Mouse (Mus musculus) erythroblast, embryonic 14.5 days (primary cell): Measurements from ENCODE around the gene Prrg3. TPM values are rescaled to one million over a fixed set of nuclear protein-coding genes. Genes with fewer than 3 reads are reported as not detected.
"Not testable (repeated sequence)": the region's sequence is repeated elsewhere in the genome, so short reads cannot be mapped to it uniquely, and the experiment has no call there.

Source experiments
- H3K27me3 ChIP-seq: 2 replicates; pipeline ENCODE4 v1.6.1; 2012; ENCODE audit warnings: inconsistent platforms; ENCODE audit not compliant: control insufficient read depth
- H3K36me3 ChIP-seq: 2 replicates; pipeline ENCODE4 v1.6.1; 2012; ENCODE audit warnings: mild to moderate bottlenecking, inconsistent platforms; ENCODE audit not compliant: control insufficient read depth
- H3K4me1 ChIP-seq: 2 replicates; pipeline ENCODE4 v1.6.1; 2012; ENCODE audit warnings: inconsistent platforms; ENCODE audit not compliant: control insufficient read depth
- H3K4me3 ChIP-seq: replicated peaks from 2 replicates; pipeline ENCODE3; 2012; ENCODE audit warnings: moderate library complexity, mild to moderate bottlenecking, inconsistent platforms
- H3K9me3 ChIP-seq: 2 replicates; pipeline ENCODE4 v1.6.1; 2012; ENCODE audit warnings: low read length, inconsistent platforms, mixed read lengths; ENCODE audit not compliant: control insufficient read depth
- GATA1 ChIP-seq: IDR thresholded peaks from 2 replicates; pipeline ENCODE4 v1.6.1; 2012; ENCODE audit warnings: low read length, inconsistent platforms, mixed read lengths
- TAL1 ChIP-seq: IDR thresholded peaks from 3 replicates; pipeline ENCODE4 v1.6.1; 2012; ENCODE audit warnings: low read length, inconsistent platforms, mixed read lengths
- polyA plus RNA-seq: library from polyadenylated mRNA; stranded (reverse); fragments of >175 nt; gene quantifications from 2 replicates; pipeline ENCODE4 v1.2.3, GENCODE M21; 2012

The Prrg3 gene
- not detected in 2 replicates for polyA plus RNA-seq

DNA sequence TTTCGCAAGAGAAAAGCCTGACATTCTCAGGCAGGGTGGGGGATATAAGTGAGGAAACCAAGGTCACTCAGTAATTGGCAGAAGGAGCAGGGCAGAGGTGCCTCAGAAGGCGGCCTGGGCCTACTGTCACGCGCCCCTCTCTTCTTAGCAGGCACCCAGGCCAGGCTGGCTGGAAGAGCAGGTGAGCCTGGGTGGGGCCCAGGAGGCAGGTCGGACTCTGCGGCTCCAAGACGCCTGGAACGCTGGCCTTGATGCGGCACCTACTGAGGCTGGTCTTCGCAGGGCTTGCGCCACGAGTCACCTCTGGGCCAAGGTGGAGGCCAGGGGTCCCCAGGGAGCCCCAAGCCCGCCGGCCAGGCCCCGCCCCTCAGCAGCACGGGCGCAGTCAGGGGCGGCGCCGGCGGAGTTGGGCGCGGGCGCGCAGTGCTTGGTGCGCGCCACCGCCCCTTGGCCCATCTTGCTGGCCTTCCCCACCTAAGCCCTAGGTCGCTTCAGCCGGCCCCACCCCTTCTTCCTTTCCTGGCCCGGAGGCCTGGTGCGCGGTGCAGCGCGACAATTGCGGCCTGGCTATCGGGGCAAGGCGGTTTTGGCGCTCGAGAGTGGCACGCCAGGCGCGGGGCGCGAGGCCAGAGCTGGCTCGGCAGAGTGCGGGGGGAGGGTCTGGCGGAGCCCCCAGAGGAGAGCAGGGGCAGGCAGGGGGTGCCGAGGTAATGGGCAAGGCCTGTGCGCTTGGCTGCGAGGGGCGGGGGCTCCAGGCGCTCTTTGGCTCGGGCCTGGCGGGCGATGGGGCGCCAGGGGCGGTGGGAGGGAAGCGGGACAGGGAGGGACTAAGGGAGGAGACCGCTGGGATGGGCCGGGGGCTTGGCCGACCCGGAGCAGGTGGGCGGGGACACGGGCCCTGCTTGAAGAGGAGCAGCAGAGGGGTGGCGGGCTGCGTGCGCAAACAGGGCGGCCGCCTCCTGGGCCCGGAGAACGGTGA, at the start of gene Prrg3:
Prrg3 (plus strand) TSS at position 552 of the 979 bp plus-strand sequence.
- Histone ChIP-seq H3K36me3 (no peaks in the 10 kb centered on the region), H3K4me1 (no peaks in the 10 kb centered on the region), H3K9me3 (no peaks in the 10 kb centered on the region), H3K4me3 (no peak within 1 kb of the TSS), H3K27me3 (peaks cover 14% of the 10 kb centered on the region)
- TF ChIP-seq TAL1 (no peak), GATA1 (no peak)

DNA sequence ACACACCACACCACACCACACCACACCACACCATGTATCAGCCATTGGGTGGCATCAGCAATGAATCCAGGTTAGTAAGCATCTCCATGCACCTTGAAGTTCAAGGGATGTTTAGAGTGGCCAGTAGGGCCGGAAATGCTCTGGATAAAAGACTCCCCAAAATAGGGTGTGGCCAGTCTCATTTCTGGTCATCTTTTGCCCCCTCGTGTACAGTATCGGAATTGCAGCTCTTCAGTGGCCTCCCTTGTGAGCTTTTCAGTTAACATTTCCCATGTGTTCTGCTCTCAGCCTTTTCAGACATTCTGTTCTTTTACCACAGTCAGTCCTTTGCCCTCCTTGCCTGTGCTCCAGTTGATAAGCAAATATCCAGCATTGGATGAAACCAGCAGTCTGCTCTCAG, 15.8 kb upstream of the Prrg3 start:
- Histone ChIP-seq H3K9me3 (no peaks in the 10 kb centered on the region), H3K36me3 (no peaks in the 10 kb centered on the region), H3K4me1 (no peaks in the 10 kb centered on the region), H3K27me3 (peaks cover 2% of the 10 kb centered on the region), H3K4me3 (no peak overlapping the region)
- TF ChIP-seq GATA1: no peak
- no peak for TF ChIP-seq TAL1

DNA sequence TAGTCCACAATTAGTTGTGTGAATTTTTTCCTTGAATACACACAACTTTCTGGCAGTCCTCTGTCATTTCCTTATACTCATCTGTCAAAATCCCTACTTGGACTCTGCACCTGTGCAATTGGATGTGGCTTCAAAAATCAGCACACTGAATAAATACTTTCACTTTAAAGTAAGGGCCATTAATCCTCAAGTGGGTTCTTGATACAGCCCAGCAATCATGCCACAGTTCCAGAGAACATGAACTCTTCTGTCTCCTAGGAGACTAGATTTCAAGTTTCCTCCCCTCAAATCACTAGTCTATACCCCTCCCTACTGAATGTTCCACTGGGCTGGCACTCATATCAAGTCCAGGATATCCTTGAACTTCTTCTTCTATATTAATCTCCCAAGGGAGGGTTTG, 4.1 kb upstream of the Prrg3 start:
- peaks cover 12% of the 10 kb centered on the region for H3K27me3 ChIP-seq

DNA sequence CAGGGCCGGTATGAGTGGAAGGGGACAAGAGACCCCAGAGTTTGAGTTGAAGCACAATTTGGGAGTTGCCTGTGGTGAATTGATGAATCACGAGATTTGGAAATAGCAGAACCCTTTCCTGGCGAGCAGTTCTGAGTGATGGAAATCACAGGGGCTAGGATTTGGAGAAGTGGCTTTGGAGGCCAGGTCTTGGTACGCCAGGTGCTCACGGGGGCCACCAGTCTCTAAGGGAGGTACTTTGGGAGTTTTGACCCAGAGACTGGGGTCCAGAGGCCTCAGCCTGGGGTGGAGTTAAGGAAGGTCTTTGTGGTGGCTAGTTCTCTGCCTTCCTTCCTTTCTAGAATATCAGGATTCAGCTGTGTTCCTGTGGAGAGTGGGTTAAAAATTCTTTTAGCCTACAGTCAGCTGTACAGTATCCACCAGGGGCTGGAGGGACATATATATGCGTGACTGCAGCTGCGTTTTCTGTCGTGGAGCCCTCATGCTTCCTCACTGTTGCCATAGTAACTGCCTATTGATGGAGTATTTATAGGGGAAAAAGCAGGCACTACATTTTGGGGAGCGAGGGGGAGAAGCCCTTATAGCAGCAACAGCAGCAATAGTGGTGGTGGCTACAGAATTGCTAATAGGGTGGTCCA, 970 bp downstream of the Prrg3 start:
- H3K27me3 ChIP-seq: peaks cover 14% of the 10 kb centered on the region
- no peaks in the 10 kb centered on the region for H3K9me3 ChIP-seq

More for the DNA sequence above, 4.1 kb upstream of the Prrg3 start:
- H3K4me1 ChIP-seq: no peaks in the 10 kb centered on the region
- TF ChIP-seq TAL1 (no peak), GATA1 (no peak)
- H3K36me3 ChIP-seq: no peaks in the 10 kb centered on the region
- no peaks in the 10 kb centered on the region for H3K9me3 ChIP-seq
- no peak overlapping the region for H3K4me3 ChIP-seq

DNA sequence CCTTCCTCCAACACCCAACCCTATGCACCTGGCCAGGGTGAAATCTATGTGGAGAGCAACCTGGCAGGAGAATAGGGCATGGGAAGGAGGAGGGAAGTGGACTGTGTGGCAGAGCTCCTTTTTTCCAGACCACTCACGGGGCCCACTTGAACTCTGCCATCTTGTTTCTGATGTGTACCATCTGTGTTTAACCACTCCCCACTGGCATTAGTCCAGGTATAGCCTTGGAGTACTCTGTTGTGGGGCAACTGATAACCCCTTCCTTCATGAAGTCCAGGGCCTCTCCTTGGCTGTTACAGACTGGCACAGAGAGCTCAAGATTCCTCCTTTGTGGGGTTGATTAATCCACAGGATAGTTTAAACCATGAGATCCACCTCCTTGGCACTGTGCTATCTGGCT, 5.8 kb downstream of the Prrg3 start:
- H3K4me1 ChIP-seq: no peaks in the 10 kb centered on the region
- TF ChIP-seq GATA1: no peak

More for the DNA sequence above, 970 bp downstream of the Prrg3 start:
- H3K36me3 ChIP-seq: no peaks in the 10 kb centered on the region
- H3K4me1 ChIP-seq: no peaks in the 10 kb centered on the region
- H3K4me3 ChIP-seq: no peak overlapping the region
- TF ChIP-seq TAL1: no peak
- no peak for TF ChIP-seq GATA1

DNA sequence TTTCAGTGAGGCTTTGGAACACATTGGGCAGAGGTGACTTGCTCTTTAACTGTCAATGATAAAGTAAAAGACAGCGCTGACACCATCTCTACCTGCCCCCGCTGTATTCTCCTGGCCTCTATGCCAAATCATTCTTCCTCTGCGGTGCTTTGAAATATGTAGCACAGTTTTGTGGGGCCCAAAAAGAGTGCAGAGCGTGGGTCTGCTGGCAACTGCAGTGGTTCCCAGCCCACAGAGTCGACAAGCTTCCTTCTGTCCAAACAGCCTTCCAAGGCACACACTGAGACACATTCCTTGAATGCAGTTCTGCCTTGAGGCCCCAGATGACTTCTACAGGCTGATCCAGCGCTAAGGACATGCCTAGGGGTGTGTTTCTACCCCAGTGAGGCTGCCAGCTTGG, 6.4 kb downstream of the Prrg3 start:
- no peak overlapping the region for H3K4me3 ChIP-seq
- H3K9me3 ChIP-seq: no peaks in the 10 kb centered on the region
- TF ChIP-seq GATA1: no peak
- TF ChIP-seq TAL1: no peak
- H3K27me3 ChIP-seq: peaks cover 2% of the 10 kb centered on the region; the same call in 1 of the 2 replicates
- H3K4me1 ChIP-seq: no peaks in the 10 kb centered on the region
- H3K36me3 ChIP-seq: no peaks in the 10 kb centered on the region

More for the DNA sequence above, 5.8 kb downstream of the Prrg3 start:
- no peak overlapping the region for H3K4me3 ChIP-seq
- H3K36me3 ChIP-seq: no peaks in the 10 kb centered on the region
- no peaks in the 10 kb centered on the region for H3K9me3 ChIP-seq
- peaks cover 2% of the 10 kb centered on the region; the same call in 1 of the 2 replicates for H3K27me3 ChIP-seq

DNA sequence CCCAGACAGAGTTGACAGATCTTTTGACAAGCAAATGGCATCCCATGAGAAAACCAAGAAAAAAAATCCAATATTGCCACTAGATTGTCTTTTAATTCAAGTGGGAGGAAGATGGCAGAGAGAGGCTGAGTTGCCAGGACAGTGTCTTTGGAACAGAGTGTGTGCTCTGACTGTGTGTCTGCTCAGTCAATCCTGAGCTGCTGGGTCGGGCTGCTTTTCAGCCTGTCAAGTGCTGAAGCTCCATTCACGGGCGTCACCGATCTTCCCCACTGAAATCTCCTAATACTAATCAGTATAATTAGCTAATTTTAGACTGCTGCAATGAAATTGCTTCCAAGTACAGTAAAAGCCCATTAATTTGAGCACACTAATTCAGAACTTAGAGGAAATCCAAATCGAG, 8.9 kb downstream of the Prrg3 start:
- H3K36me3 ChIP-seq: no peaks in the 10 kb centered on the region
- no peaks in the 10 kb centered on the region for H3K9me3 ChIP-seq
- H3K27me3 ChIP-seq: peaks cover 2% of the 10 kb centered on the region; the same call in 1 of the 2 replicates
- H3K4me3 ChIP-seq: no peak overlapping the region
- no peaks in the 10 kb centered on the region for H3K4me1 ChIP-seq
- no peak for TF ChIP-seq TAL1
- no peak for TF ChIP-seq GATA1

DNA sequence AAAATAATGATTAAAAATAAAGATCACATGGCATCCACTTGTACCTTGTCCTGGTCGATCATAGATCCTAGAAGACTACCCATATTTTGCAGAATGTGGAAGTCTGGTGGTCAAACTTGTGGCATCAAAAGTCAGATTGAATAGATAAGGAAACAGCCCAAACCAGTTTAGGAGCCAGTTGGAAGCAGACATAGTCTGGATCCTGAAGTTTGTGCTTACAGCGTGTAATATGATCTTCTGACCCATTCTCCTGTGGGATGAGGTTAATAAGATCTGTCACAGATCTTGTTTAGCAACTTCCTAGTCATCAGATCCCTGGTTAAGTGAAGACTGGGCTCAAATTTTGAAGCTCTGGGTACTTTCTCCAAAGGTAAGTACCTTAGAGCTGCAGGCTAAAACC, 10.3 kb downstream of the Prrg3 start, which contains the start of gene Fate1:
Fate1 (plus strand) TSS at position 301 of the 400 bp plus-strand sequence.
- TF ChIP-seq TAL1 (no peak), GATA1 (no peak)
- H3K36me3 ChIP-seq: no peaks in the 10 kb centered on the region
- no peaks in the 10 kb centered on the region for H3K9me3 ChIP-seq
- H3K27me3 ChIP-seq: no peaks in the 10 kb centered on the region
- no peak within 1 kb of the TSS for H3K4me3 ChIP-seq
- H3K4me1 ChIP-seq: no peaks in the 10 kb centered on the region

DNA sequence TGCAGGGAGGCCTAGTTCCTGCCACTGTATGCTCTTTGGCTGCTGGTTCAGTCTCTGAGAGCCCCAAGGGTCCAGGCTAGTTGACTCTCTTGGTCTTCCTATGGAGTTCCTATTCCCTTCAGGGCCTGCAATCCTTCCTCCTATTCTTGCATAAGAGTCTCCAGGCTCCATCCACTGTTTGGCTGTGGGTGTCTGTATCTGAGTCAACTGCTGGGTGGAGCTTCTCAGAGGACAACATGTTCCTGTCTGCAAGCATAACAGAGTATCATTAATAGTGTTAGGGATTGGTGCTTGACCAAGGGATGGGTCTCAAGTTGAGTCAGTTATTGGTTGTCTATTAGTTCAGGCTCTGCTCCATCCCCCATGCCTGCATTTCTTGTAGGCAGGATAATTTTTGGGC, 15.3 kb downstream of the Prrg3 start:
- not testable (repeated sequence) for H3K4me1 ChIP-seq, H3K4me3 ChIP-seq, H3K9me3 ChIP-seq, H3K27me3 ChIP-seq, H3K36me3 ChIP-seq
